15 mouse cellular contexts compared by ENCODE assay signal in the genomic region with DNA sequence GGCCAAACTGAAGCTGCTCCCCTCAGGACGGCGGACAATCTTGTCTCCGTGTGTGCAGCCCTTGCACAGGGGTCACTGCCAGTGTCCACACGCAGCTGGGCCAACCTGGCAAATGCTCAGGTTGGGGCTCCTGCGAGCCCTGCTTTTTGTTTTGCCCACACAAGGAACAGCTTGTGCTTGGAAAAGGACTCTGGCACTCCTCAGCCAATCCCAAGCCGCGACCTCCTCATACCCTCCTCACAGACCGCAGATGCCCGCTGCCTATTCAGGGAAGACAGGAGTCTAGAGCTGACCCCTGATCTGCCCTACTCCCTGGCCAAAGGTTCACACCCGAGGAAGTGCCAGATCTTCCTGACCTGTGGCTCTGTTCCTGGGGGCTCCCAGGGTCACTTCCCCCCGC. TPM values are rescaled to one million over a fixed set of nuclear protein-coding genes. Genes with fewer than 3 reads are reported as not detected.
DNase-seq lines count a peak whose midpoint lies in the region; ATAC-seq lines count a peak whose summit lies in the region.
"Had no signal": no experiment of that assay in that cellular context is flagged by ENCODE, and none has a peak within 500 bp of the region (broad histone marks: within the 10 kb centered on the region; RNA-seq: fewer than 3 reads in every experiment).

No protein-coding gene starts in this region.

- H3K9me3 ChIP-seq in kidney, embryonic 14.5 days (ENCODE audit: control insufficient read depth, low read length) = no peaks in the 10 kb centered on the region
- H3K9me3 ChIP-seq in kidney, embryonic 15.5 days (replicated peaks) = no peaks in the 10 kb centered on the region
- no peaks in the 10 kb centered on the region for H3K9me3 ChIP-seq in midbrain, embryonic 13.5 days
- H3K9me3 ChIP-seq in midbrain, embryonic 16.5 days (replicated peaks; ENCODE audit: control insufficient read depth, low read length, poor library complexity, severe bottlenecking) = no peaks in the 10 kb centered on the region
- H3K9me3 ChIP-seq in limb, embryonic 10.5 days (replicated peaks) = no peaks in the 10 kb centered on the region
- H3K9me3 ChIP-seq: heart, embryonic 15.5 days; megakaryocyte, embryonic 14.5 days had no signal

- H3K4me2 ChIP-seq in kidney, embryonic 14.5 days (replicated peaks; ENCODE audit: low read depth, low read length) = no peak overlapping the region
- H3K4me2 ChIP-seq in kidney, embryonic 15.5 days = no peak overlapping the region
- no peak overlapping the region for H3K4me2 ChIP-seq in midbrain, embryonic 13.5 days (replicated peaks)
- H3K4me2 ChIP-seq in midbrain, embryonic 16.5 days (ENCODE audit: low read length) = no peak overlapping the region

- H3K4me1 ChIP-seq in kidney, embryonic 14.5 days (ENCODE audit: control insufficient read depth, insufficient read depth, low read length) = 0 out of 2 replicates have a peak, but pooled peaks cover 7% of the 10 kb centered on the region
- peaks cover 19% of the 10 kb centered on the region for H3K4me1 ChIP-seq in kidney, embryonic 15.5 days
- H3K4me1 ChIP-seq in midbrain, embryonic 13.5 days (replicated peaks) = peaks cover 14% of the 10 kb centered on the region; the same call in 1 of the 2 replicates
- H3K4me1 ChIP-seq in midbrain, embryonic 16.5 days (ENCODE audit: control insufficient read depth, insufficient read depth, low read length) = no peaks in the 10 kb centered on the region
- H3K4me1 ChIP-seq in limb, embryonic 10.5 days = peaks cover 41% of the 10 kb centered on the region

- no peak for ATAC-seq in kidney, embryonic 14.5 days (ENCODE audit: low FRiP score, low TSS enrichment)
- ATAC-seq in kidney, embryonic 15.5 days (replicated peaks; ENCODE audit: low FRiP score) = no peak
- ATAC-seq in midbrain, embryonic 13.5 days = no peak
- ATAC-seq in midbrain, embryonic 16.5 days = no peak
- ATAC-seq: forebrain, embryonic 14.5 days had no signal

- H3K9ac ChIP-seq in kidney, embryonic 14.5 days (ENCODE audit: low read depth, low read length) = no peak overlapping the region
- no peak overlapping the region for H3K9ac ChIP-seq in kidney, embryonic 15.5 days
- 0 out of 2 replicates have a peak overlapping the region, but pooled peaks have one; percentile 19 for H3K9ac ChIP-seq in midbrain, embryonic 13.5 days (replicated peaks)
- no peak overlapping the region for H3K9ac ChIP-seq in midbrain, embryonic 16.5 days (ENCODE audit: low read depth, low read length)
- H3K9ac ChIP-seq: heart, embryonic 15.5 days had no signal

- H3K4me3 ChIP-seq in kidney, embryonic 14.5 days (ENCODE audit: low read length) = no peak overlapping the region
- no peak overlapping the region for H3K4me3 ChIP-seq in kidney, embryonic 15.5 days (replicated peaks)
- no peak overlapping the region for H3K4me3 ChIP-seq in midbrain, embryonic 13.5 days (replicated peaks)
- H3K4me3 ChIP-seq in midbrain, embryonic 16.5 days (ENCODE audit: low read depth, low read length) = no peak overlapping the region
- H3K4me3 ChIP-seq in limb, embryonic 10.5 days = no peak overlapping the region
- H3K4me3 ChIP-seq: heart, embryonic 15.5 days had no signal

- no peaks in the 10 kb centered on the region for H3K27me3 ChIP-seq in kidney, embryonic 14.5 days (ENCODE audit: control insufficient read depth, insufficient read depth, low read length)
- H3K27me3 ChIP-seq in kidney, embryonic 15.5 days = no peaks in the 10 kb centered on the region
- no peaks in the 10 kb centered on the region for H3K27me3 ChIP-seq in midbrain, embryonic 13.5 days
- H3K27me3 ChIP-seq in midbrain, embryonic 16.5 days (ENCODE audit: control insufficient read depth, insufficient read depth, low read depth, low read length) = no peaks in the 10 kb centered on the region
- H3K27me3 ChIP-seq in limb, embryonic 10.5 days (ENCODE audit: low read depth, poor library complexity, severe bottlenecking) = no peaks in the 10 kb centered on the region
- H3K27me3 ChIP-seq: heart, embryonic 15.5 days had no signal

- peaks cover 10% of the 10 kb centered on the region; the same call in 1 of the 2 replicates for H3K36me3 ChIP-seq in kidney, embryonic 14.5 days (ENCODE audit: control insufficient read depth, insufficient read depth, low read length)
- peaks cover 8% of the 10 kb centered on the region; the same call in 1 of the 2 replicates for H3K36me3 ChIP-seq in kidney, embryonic 15.5 days
- H3K36me3 ChIP-seq in midbrain, embryonic 13.5 days = peaks cover 18% of the 10 kb centered on the region; the same call in 1 of the 2 replicates
- peaks cover 3% of the 10 kb centered on the region; the same call in 1 of the 2 replicates for H3K36me3 ChIP-seq in midbrain, embryonic 16.5 days (ENCODE audit: control insufficient read depth, insufficient read depth, low read length)
- peaks cover 13% of the 10 kb centered on the region for H3K36me3 ChIP-seq in limb, embryonic 10.5 days
- H3K36me3 ChIP-seq: heart, embryonic 15.5 days had no signal

- 74% methylated on average over 11 of the region's 11 CpGs for WGBS in kidney, embryonic 14.5 days
- WGBS in kidney, embryonic 15.5 days = 74% methylated on average over 11 of the region's 11 CpGs
- WGBS in midbrain, embryonic 13.5 days = 69% methylated on average over 11 of the region's 11 CpGs
- WGBS in midbrain, embryonic 16.5 days = 65% methylated on average over 11 of the region's 11 CpGs
- 77% methylated on average over 11 of the region's 11 CpGs for WGBS in limb, embryonic 10.5 days

- peak overlapping the region; percentile 17; the same call in 1 of the 2 replicates for H3K27ac ChIP-seq in kidney, embryonic 14.5 days (ENCODE audit: low read depth, low read length)
- no peak overlapping the region for H3K27ac ChIP-seq in kidney, embryonic 15.5 days
- no peak overlapping the region for H3K27ac ChIP-seq in midbrain, embryonic 13.5 days
- no peak overlapping the region for H3K27ac ChIP-seq in midbrain, embryonic 16.5 days (ENCODE audit: low read length)
- peak overlapping the region; percentile 64; the same call in 1 of the 2 replicates for H3K27ac ChIP-seq in limb, embryonic 10.5 days

- peak; percentile 96 for DNase-seq in heart, adult 11 months
- no peak for DNase-seq in heart, postnatal 4 days
- no peak for DNase-seq in limb, embryonic 10.5 days (ENCODE audit: low spot score)
- no peak for DNase-seq in frontal cortex, postnatal 14 days (ENCODE audit: low spot score in 2 of 2)
- DNase-seq: adrenal gland, adult 8-10 months; cerebellum, adult 8-10 months; right cerebral cortex, adult 18-20 months had no signal

RNA-seq across cellular contexts. Expression of a gene that starts 7.1 kb away (rescaled TPM):
- total RNA-seq in heart, postnatal 4 days (2021) = 1 to 10 TPM; 5.1 to 7.5 TPM
- 4.7 and 5.7 TPM in 2 replicates for polyA plus RNA-seq in kidney, embryonic 14.5 days (2014; fragmentation: Nextera tagmentation; extraction: Ambion mirVana)
- 5.0 and 6.5 TPM in 2 replicates for polyA plus RNA-seq in kidney, embryonic 15.5 days (2015; fragmentation: Nextera tagmentation; extraction: Ambion mirVana)
- polyA plus RNA-seq in midbrain, embryonic 13.5 days (2015; fragmentation: Nextera tagmentation; extraction: Ambion mirVana) = 7.7 and 10.5 TPM in 2 replicates
- polyA plus RNA-seq in midbrain, embryonic 16.5 days (2015; fragmentation: Nextera tagmentation; extraction: Ambion mirVana) = 6.7 and 8.1 TPM in 2 replicates
- 4.4 and 5.0 TPM in 2 replicates for polyA plus RNA-seq in limb, embryonic 10.5 days (2016; fragmentation: Nextera tagmentation; extraction: Ambion mirVana)

RNA-seq across cellular contexts. Expression of a gene that starts 24.1 kb away (rescaled TPM):
- under 1 TPM in 1 of 2 experiments, not detected in 1; 0.12 TPM for total RNA-seq in heart, postnatal 4 days (2021)
- polyA plus RNA-seq in kidney, embryonic 14.5 days (2014; fragmentation: Nextera tagmentation; extraction: Ambion mirVana) = not detected in 2 replicates
- polyA plus RNA-seq in kidney, embryonic 15.5 days (2015; fragmentation: Nextera tagmentation; extraction: Ambion mirVana) = 0.09 and 0.12 TPM in 2 replicates
- polyA plus RNA-seq in midbrain, embryonic 13.5 days (2015; fragmentation: Nextera tagmentation; extraction: Ambion mirVana) = not detected in 2 replicates
- 0.08 and 0.19 TPM in 2 replicates for polyA plus RNA-seq in midbrain, embryonic 16.5 days (2015; fragmentation: Nextera tagmentation; extraction: Ambion mirVana)
- not detected in 2 replicates for polyA plus RNA-seq in limb, embryonic 10.5 days (2016; fragmentation: Nextera tagmentation; extraction: Ambion mirVana)
- polyA plus RNA-seq: forebrain, embryonic 14.5 days had no signal

RNA-seq across cellular contexts. Expression of a gene that starts 27.5 kb away (rescaled TPM):
- total RNA-seq in heart, postnatal 4 days (2021) = 1 to 10 TPM; 8.4 to 8.9 TPM
- 13.4 and 17.2 TPM in 2 replicates for polyA plus RNA-seq in kidney, embryonic 14.5 days (2014; fragmentation: Nextera tagmentation; extraction: Ambion mirVana)
- 12.9 and 18.1 TPM in 2 replicates for polyA plus RNA-seq in kidney, embryonic 15.5 days (2015; fragmentation: Nextera tagmentation; extraction: Ambion mirVana)
- polyA plus RNA-seq in midbrain, embryonic 13.5 days (2015; fragmentation: Nextera tagmentation; extraction: Ambion mirVana) = 14.6 and 18.3 TPM in 2 replicates
- polyA plus RNA-seq in midbrain, embryonic 16.5 days (2015; fragmentation: Nextera tagmentation; extraction: Ambion mirVana) = 21.1 and 23.2 TPM in 2 replicates
- 12.7 and 17.1 TPM in 2 replicates for polyA plus RNA-seq in limb, embryonic 10.5 days (2016; fragmentation: Nextera tagmentation; extraction: Ambion mirVana)

RNA-seq across cellular contexts. Expression of a gene that starts 30.7 kb away (rescaled TPM):
- total RNA-seq in heart, postnatal 4 days (2021) = 1 to 10 TPM; 2.5 to 3.0 TPM
- polyA plus RNA-seq in kidney, embryonic 14.5 days (2014; fragmentation: Nextera tagmentation; extraction: Ambion mirVana) = 2.5 and 2.6 TPM in 2 replicates
- polyA plus RNA-seq in kidney, embryonic 15.5 days (2015; fragmentation: Nextera tagmentation; extraction: Ambion mirVana) = 2.6 and 2.9 TPM in 2 replicates
- 19.6 and 26.9 TPM in 2 replicates for polyA plus RNA-seq in midbrain, embryonic 13.5 days (2015; fragmentation: Nextera tagmentation; extraction: Ambion mirVana)
- polyA plus RNA-seq in midbrain, embryonic 16.5 days (2015; fragmentation: Nextera tagmentation; extraction: Ambion mirVana) = 15.4 and 16.1 TPM in 2 replicates
- polyA plus RNA-seq in limb, embryonic 10.5 days (2016; fragmentation: Nextera tagmentation; extraction: Ambion mirVana) = 2.8 and 4.0 TPM in 2 replicates
- total RNA-seq: neutrophil, adult 5-6 weeks had no signal

RNA-seq across cellular contexts. Expression of a gene that starts 41.4 kb away (rescaled TPM):
- 10 to 100 TPM; 42.6 to 46.2 TPM for total RNA-seq in heart, postnatal 4 days (2021)
- polyA plus RNA-seq in kidney, embryonic 14.5 days (2014; fragmentation: Nextera tagmentation; extraction: Ambion mirVana) = 117 and 142 TPM in 2 replicates
- 115 and 123 TPM in 2 replicates for polyA plus RNA-seq in kidney, embryonic 15.5 days (2015; fragmentation: Nextera tagmentation; extraction: Ambion mirVana)
- polyA plus RNA-seq in midbrain, embryonic 13.5 days (2015; fragmentation: Nextera tagmentation; extraction: Ambion mirVana) = 160 TPM in 2 replicates
- polyA plus RNA-seq in midbrain, embryonic 16.5 days (2015; fragmentation: Nextera tagmentation; extraction: Ambion mirVana) = 167 and 182 TPM in 2 replicates
- 174 and 187 TPM in 2 replicates for polyA plus RNA-seq in limb, embryonic 10.5 days (2016; fragmentation: Nextera tagmentation; extraction: Ambion mirVana)

Comparison
In these comparisons a context has a peak if more than half of its experiments do, and no peak if none do; other contexts are left out.
1. H3K27ac ChIP-seq: peak in kidney, embryonic 14.5 days (single experiment) and limb, embryonic 10.5 days (single experiment); none in kidney, embryonic 15.5 days (single experiment), midbrain, embryonic 13.5 days (single experiment) and midbrain, embryonic 16.5 days (single experiment).